Mouse (Mus musculus) cortical plate, adult 2 months (tissue): Measurements from ENCODE around the gene Nup98. TPM values are rescaled to one million over a fixed set of nuclear protein-coding genes. Genes with fewer than 3 reads are reported as not detected.

Source experiments
- H3K27ac ChIP-seq: fragments of 200-500 bp; 2 replicates; pipeline ENCODE4 v1.5.1; 2012; ENCODE audit warnings: low read length, control low read depth, inconsistent platforms; ENCODE audit not compliant: insufficient read depth
- H3K4me1 ChIP-seq: fragments of 200-500 bp; 2 replicates; pipeline ENCODE4 v1.6.1; 2011; ENCODE audit warnings: low read length; ENCODE audit not compliant: control insufficient read depth, insufficient read depth
- H3K4me3 ChIP-seq: fragments of 200-500 bp; 2 replicates; pipeline ENCODE4 v1.5.1; 2011; ENCODE audit warnings: mild to moderate bottlenecking, low read length, control low read depth; ENCODE audit not compliant: insufficient read depth
- CTCF ChIP-seq: fragments of 200-500 bp; IDR thresholded peaks from 2 replicates; pipeline ENCODE4 v1.5.1; 2011; ENCODE audit warnings: mild to moderate bottlenecking, control low read depth, low read length; ENCODE audit not compliant: insufficient read depth; ENCODE audit errors: extremely low read depth
- POLR2A ChIP-seq: fragments of 200-500 bp; IDR thresholded peaks from 2 replicates; pipeline ENCODE4 v1.6.1; 2011; ENCODE audit warnings: mild to moderate bottlenecking, low read length, control low read depth; ENCODE audit not compliant: insufficient read depth; ENCODE audit errors: extremely low read depth
- polyA plus RNA-seq: library from polyadenylated mRNA; depleted of rRNA; stranded (reverse); fragments of >200 nt; gene quantifications from 2 replicates; pipeline ENCODE4 v1.2.3, GENCODE M21; 2012; rRNA removed

Gene Nup98
- polyA plus RNA-seq, result 16.2 and 17.1 TPM in 2 replicates

GRCm38 (mm10) chr7:102209756-102210721 lies at the start of gene Nup98, which contains the start of gene Pgap2:
Gene Nup98, minus strand, starts transcription at chr7:102210176.
Gene Pgap2, plus strand, starts transcription at chr7:102210208.
- Histone ChIP-seq H3K4me1 (peaks cover 4% of the 10 kb centered on the region; the same call in 1 of the 2 replicates), H3K27ac (peak within 1 kb of the TSS; percentile 90), H3K4me3 (peak within 1 kb of the TSS; percentile 42)
- TF ChIP-seq POLR2A (peak; percentile 91), CTCF (no peak)

- no peaks in the 10 kb centered on the region for H3K4me1 ChIP-seq
- no peak overlapping the region for H3K27ac ChIP-seq
- TF ChIP-seq CTCF, result no peak
- no peak for TF ChIP-seq POLR2A
- H3K4me3 ChIP-seq, result no peak overlapping the region
Measured at GRCm38 (mm10) chr7:102258753-102259152, 48.8 kb upstream of the Nup98 start.

GRCm38 (mm10) chr7:102258189-102258588 lies 48.2 kb upstream of the Nup98 start:
- Histone ChIP-seq H3K4me3 (no peak overlapping the region), H3K4me1 (no peaks in the 10 kb centered on the region), H3K27ac (no peak overlapping the region)
- TF ChIP-seq POLR2A (no peak), CTCF (peak; percentile 63)

GRCm38 (mm10) chr7:102256636-102257035 lies 46.7 kb upstream of the Nup98 start:
- no peak for TF ChIP-seq CTCF
- no peak for TF ChIP-seq POLR2A
- H3K4me1 ChIP-seq, result no peaks in the 10 kb centered on the region
- H3K4me3 ChIP-seq, result no peak overlapping the region
- H3K27ac ChIP-seq, result no peak overlapping the region

GRCm38 (mm10) chr7:102255954-102256353 lies 46.0 kb upstream of the Nup98 start, which contains the start of gene Rhog:
Gene Rhog, minus strand, starts transcription at chr7:102256054.
- TF ChIP-seq CTCF, result no peak
- TF ChIP-seq POLR2A, result no peak
- H3K4me1 ChIP-seq, result no peaks in the 10 kb centered on the region
- no peak within 1 kb of the TSS for H3K4me3 ChIP-seq
- H3K27ac ChIP-seq, result no peak within 1 kb of the TSS

GRCm38 (mm10) chr7:102253631-102254030 lies 43.7 kb upstream of the Nup98 start:
- peaks cover 1% of the 10 kb centered on the region; the same call in 1 of the 2 replicates for H3K4me1 ChIP-seq
- H3K27ac ChIP-seq, result no peak overlapping the region
- no peak for TF ChIP-seq CTCF
- TF ChIP-seq POLR2A, result no peak

GRCm38 (mm10) chr7:102250631-102251214 lies 40.7 kb upstream of the Nup98 start:
- peaks cover 1% of the 10 kb centered on the region; the same call in 1 of the 2 replicates for H3K4me1 ChIP-seq
- peak overlapping the region; percentile 82 for H3K4me3 ChIP-seq
- TF ChIP-seq CTCF, result peak; percentile 45
- no peak for TF ChIP-seq POLR2A

More at GRCm38 (mm10) chr7:102253631-102254030, 43.7 kb upstream of the Nup98 start:
- no peak overlapping the region for H3K4me3 ChIP-seq

GRCm38 (mm10) chr7:102249896-102250630 lies 40.1 kb upstream of the Nup98 start:
- Histone ChIP-seq H3K4me1 (peaks cover 1% of the 10 kb centered on the region; the same call in 1 of the 2 replicates), H3K4me3 (peak overlapping the region; percentile 82), H3K27ac (peak overlapping the region; percentile 92)
- no peak for TF ChIP-seq CTCF
- TF ChIP-seq POLR2A, result peak; percentile 54; the same call in 1 of the 2 replicates

More at GRCm38 (mm10) chr7:102250631-102251214, 40.7 kb upstream of the Nup98 start:
- peak overlapping the region; percentile 92 for H3K27ac ChIP-seq

GRCm38 (mm10) chr7:102249531-102249895 lies 39.5 kb upstream of the Nup98 start:
- TF ChIP-seq POLR2A (no peak), CTCF (no peak)
- Histone ChIP-seq H3K4me1 (peaks cover 1% of the 10 kb centered on the region; the same call in 1 of the 2 replicates), H3K4me3 (peak overlapping the region; percentile 82), H3K27ac (peak overlapping the region; percentile 83)
